Mouse (Mus musculus): ENCODE data around the gene Mad2l2. TPM values are rescaled to one million over a fixed set of nuclear protein-coding genes. Genes with fewer than 3 reads are reported as not detected.
A peak's percentile ranks its signal among the peaks of the same experiment; 100 is the strongest.

Mad2l2 gene
- 96.6 and 107 TPM in 2 replicates for polyA plus RNA-seq (2015; fragmentation: Nextera tagmentation; extraction: Ambion mirVana)

- ATAC-seq, result no peak; the same call in 1 of the 2 replicates
- Histone ChIP-seq H3K27me3 (peaks cover 4% of the 10 kb centered on the region; the same call in 1 of the 2 replicates), H3K9ac (peak within 1 kb of the TSS; percentile 98), H3K27ac (peak within 1 kb of the TSS; percentile 97), H3K9me3 (replicated peaks) (no peaks in the 10 kb centered on the region), H3K36me3 (ENCODE audit: poor library complexity, severe bottlenecking) (0 out of 2 replicates have a peak, but pooled peaks cover 3% of the 10 kb centered on the region), H3K4me1 (peaks cover 61% of the 10 kb centered on the region), H3K4me2 (peak within 1 kb of the TSS; percentile 79), H3K4me3 (peak within 1 kb of the TSS; percentile 74)
- WGBS, result under 1% methylated on average over 18 of the region's 18 CpGs
These were observed at the start of gene Mad2l2 for GRCm38 (mm10) chr4:148130133-148130532. TSS of gene Mad2l2 (plus strand) at chr4:148130384.

DNA sequence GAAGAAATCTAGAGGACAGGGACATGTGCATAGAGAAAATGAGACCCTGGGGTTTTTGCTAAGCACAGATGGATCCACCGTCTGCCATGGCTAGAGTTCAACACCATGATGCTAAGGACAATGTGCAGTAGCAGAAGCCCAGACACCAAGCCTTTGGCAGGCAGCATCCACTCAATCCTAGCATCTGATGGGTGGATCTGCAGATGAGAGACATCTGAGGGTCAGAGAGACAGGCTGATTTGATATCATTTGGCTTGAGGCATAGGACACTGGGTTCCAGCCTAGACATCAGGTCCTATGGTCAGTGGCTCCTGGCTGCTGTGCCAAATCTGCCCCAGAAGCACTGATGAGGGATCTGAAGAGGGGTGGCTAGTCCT, 49.6 kb upstream of the Mad2l2 start:
- no peak overlapping the region for H3K4me2 ChIP-seq
- H3K9me3 ChIP-seq (replicated peaks), result no peaks in the 10 kb centered on the region
- H3K4me1 ChIP-seq, result no peaks in the 10 kb centered on the region
- no peak for ATAC-seq
- peaks cover 8% of the 10 kb centered on the region; the same call in 1 of the 2 replicates for H3K36me3 ChIP-seq (ENCODE audit: poor library complexity, severe bottlenecking)
- WGBS, result 86% methylated on average over 1 of the region's 1 CpGs
- no peak overlapping the region for H3K4me3 ChIP-seq
- H3K27ac ChIP-seq, result no peak overlapping the region
- H3K9ac ChIP-seq, result no peak overlapping the region
- no peaks in the 10 kb centered on the region for H3K27me3 ChIP-seq

- H3K4me3 ChIP-seq, result no peak overlapping the region
- H3K4me2 ChIP-seq, result no peak overlapping the region
- 96% methylated on average over 10 of the region's 10 CpGs for WGBS
- H3K9me3 ChIP-seq (replicated peaks), result no peaks in the 10 kb centered on the region
- H3K27ac ChIP-seq, result no peak overlapping the region
- H3K9ac ChIP-seq, result no peak overlapping the region
- ATAC-seq, result no peak
- H3K27me3 ChIP-seq, result no peaks in the 10 kb centered on the region
- H3K4me1 ChIP-seq, result no peaks in the 10 kb centered on the region
- peaks cover 8% of the 10 kb centered on the region; the same call in 1 of the 2 replicates for H3K36me3 ChIP-seq (ENCODE audit: poor library complexity, severe bottlenecking)
These were observed 49.0 kb upstream of the Mad2l2 start for GRCm38 (mm10) chr4:148081201-148081600.

DNA sequence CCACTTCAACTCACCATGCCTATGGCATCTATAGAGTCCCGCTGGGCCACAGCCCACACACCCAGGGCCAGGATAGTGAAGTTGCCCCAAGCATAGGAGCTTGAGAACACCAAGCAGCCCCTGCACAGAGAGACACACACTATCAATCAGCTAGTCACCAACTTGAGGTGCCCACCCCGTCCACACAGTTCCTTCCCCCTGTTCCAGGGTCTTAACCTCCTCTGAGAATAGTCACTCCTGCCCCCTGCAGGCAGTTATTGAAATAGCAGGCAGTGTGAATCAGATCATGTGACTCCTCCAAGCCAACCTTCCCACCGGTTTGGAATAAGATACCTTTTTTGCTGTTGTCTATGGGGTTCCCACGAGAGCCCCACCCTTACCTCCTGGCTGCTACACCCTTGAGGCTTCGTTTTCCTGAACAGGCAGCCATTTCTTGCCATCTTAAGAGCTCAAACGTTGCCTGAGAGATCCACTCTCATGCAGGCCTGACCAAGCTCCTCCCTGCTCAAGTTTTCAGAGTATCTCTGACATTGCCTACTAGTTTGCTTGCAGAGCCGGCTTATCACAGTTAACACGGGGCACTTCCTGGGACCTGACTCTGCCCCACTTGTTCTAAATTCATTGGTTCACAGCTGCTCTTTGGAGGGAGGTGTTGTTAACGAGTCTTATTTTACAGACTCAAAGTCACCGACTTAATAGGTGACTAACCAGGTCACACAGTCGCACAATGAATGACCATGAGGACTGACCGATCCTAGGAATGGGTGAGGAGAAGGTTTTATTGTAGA, 47.7 kb upstream of the Mad2l2 start:
- H3K9ac ChIP-seq, result no peak overlapping the region
- no peaks in the 10 kb centered on the region for H3K27me3 ChIP-seq
- WGBS, result 53% methylated on average over 12 of the region's 12 CpGs
- no peak overlapping the region for H3K27ac ChIP-seq
- H3K36me3 ChIP-seq (ENCODE audit: poor library complexity, severe bottlenecking), result peaks cover 8% of the 10 kb centered on the region; the same call in 1 of the 2 replicates
- peak; percentile 37; the same call in 1 of the 2 replicates for ATAC-seq
- H3K4me3 ChIP-seq, result no peak overlapping the region
- peaks cover 9% of the 10 kb centered on the region for H3K4me1 ChIP-seq
- H3K9me3 ChIP-seq (replicated peaks), result no peaks in the 10 kb centered on the region
- H3K4me2 ChIP-seq, result no peak overlapping the region

DNA sequence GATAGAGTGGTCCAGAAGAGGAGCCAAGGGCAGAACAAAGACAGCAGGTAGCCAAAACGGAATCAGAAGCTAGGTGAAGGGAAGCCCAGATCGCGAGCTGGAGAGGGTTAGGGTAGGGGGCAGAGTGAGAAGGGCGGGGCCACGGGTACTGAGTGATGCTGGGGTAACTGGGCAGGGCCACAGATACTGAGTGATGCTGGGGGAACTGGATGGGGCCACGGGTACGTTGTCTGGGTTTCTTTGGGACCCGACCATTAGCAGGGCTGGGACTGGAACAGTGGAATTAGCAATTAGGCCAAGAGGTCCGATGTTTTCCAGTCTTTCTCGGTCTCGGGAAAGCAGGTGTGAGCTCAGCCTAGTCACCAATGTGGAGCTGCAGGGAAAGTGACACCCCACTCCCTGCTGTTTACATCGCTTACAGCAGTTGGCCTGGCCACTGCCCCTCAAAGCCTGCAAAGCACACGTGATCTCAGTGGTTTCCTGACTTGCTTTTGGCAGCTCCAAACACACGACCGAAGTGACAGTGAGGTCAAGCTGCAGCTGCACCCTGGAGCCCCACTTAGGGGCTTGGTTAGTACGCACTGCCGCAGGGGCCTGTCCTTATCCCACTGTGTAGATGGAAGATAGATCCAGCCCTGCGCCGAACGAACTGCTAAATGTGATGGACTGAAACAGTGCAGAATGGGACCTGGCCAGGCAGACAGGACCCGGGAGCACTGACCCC, 46.8 kb upstream of the Mad2l2 start:
- H3K4me2 ChIP-seq, result no peak overlapping the region
- H3K36me3 ChIP-seq (ENCODE audit: poor library complexity, severe bottlenecking), result peaks cover 8% of the 10 kb centered on the region; the same call in 1 of the 2 replicates
- H3K4me3 ChIP-seq, result no peak overlapping the region
- 65% methylated on average over 21 of the region's 21 CpGs for whole genome bisulfite sequencing
- ATAC-seq, result no peak
- peaks cover 18% of the 10 kb centered on the region for H3K4me1 ChIP-seq
- no peak overlapping the region for H3K9ac ChIP-seq
- H3K27ac ChIP-seq, result no peak overlapping the region
- no peaks in the 10 kb centered on the region for H3K27me3 ChIP-seq
- H3K9me3 ChIP-seq (replicated peaks), result no peaks in the 10 kb centered on the region

- 16% methylated on average over 7 of the region's 8 CpGs for WGBS
- peaks cover 23% of the 10 kb centered on the region for H3K4me1 ChIP-seq
These were observed 45.9 kb upstream of the Mad2l2 start for GRCm38 (mm10) chr4:148084261-148084714.

GRCm38 (mm10) chr4:148085131-148085906, 44.9 kb upstream of the Mad2l2 start:
- Histone ChIP-seq H3K4me3 (no peak overlapping the region), H3K9me3 (replicated peaks) (no peaks in the 10 kb centered on the region), H3K9ac (0 out of 2 replicates have a peak overlapping the region, but pooled peaks have one; percentile 40), H3K27ac (no peak overlapping the region), H3K27me3 (no peaks in the 10 kb centered on the region), H3K4me2 (no peak overlapping the region), H3K4me1 (peaks cover 23% of the 10 kb centered on the region), H3K36me3 (ENCODE audit: poor library complexity, severe bottlenecking) (peaks cover 5% of the 10 kb centered on the region; the same call in 1 of the 2 replicates)
- ATAC-seq, result no peak
- 50% methylated on average over 10 of the region's 10 CpGs for WGBS

More at GRCm38 (mm10) chr4:148084261-148084714, 45.9 kb upstream of the Mad2l2 start:
- no peaks in the 10 kb centered on the region for H3K9me3 ChIP-seq (replicated peaks)
- no peak overlapping the region for H3K4me3 ChIP-seq
- no peak overlapping the region for H3K9ac ChIP-seq
- H3K27ac ChIP-seq, result no peak overlapping the region
- H3K27me3 ChIP-seq, result no peaks in the 10 kb centered on the region
- H3K36me3 ChIP-seq (ENCODE audit: poor library complexity, severe bottlenecking), result peaks cover 8% of the 10 kb centered on the region; the same call in 1 of the 2 replicates
- no peak for ATAC-seq
- no peak overlapping the region for H3K4me2 ChIP-seq

- no peak overlapping the region for H3K4me3 ChIP-seq
- H3K36me3 ChIP-seq (ENCODE audit: poor library complexity, severe bottlenecking), result no peaks in the 10 kb centered on the region; the same call in 1 of the 2 replicates
- no peak for ATAC-seq
- no peak overlapping the region for H3K9ac ChIP-seq
- H3K4me2 ChIP-seq, result no peak overlapping the region
- no peaks in the 10 kb centered on the region for H3K9me3 ChIP-seq (replicated peaks)
- no peaks in the 10 kb centered on the region for H3K27me3 ChIP-seq
- 82% methylated on average over 3 of the region's 3 CpGs for WGBS
- H3K27ac ChIP-seq, result no peak overlapping the region
- peaks cover 23% of the 10 kb centered on the region for H3K4me1 ChIP-seq
These were observed 44.3 kb upstream of the Mad2l2 start for GRCm38 (mm10) chr4:148085907-148086305.

DNA sequence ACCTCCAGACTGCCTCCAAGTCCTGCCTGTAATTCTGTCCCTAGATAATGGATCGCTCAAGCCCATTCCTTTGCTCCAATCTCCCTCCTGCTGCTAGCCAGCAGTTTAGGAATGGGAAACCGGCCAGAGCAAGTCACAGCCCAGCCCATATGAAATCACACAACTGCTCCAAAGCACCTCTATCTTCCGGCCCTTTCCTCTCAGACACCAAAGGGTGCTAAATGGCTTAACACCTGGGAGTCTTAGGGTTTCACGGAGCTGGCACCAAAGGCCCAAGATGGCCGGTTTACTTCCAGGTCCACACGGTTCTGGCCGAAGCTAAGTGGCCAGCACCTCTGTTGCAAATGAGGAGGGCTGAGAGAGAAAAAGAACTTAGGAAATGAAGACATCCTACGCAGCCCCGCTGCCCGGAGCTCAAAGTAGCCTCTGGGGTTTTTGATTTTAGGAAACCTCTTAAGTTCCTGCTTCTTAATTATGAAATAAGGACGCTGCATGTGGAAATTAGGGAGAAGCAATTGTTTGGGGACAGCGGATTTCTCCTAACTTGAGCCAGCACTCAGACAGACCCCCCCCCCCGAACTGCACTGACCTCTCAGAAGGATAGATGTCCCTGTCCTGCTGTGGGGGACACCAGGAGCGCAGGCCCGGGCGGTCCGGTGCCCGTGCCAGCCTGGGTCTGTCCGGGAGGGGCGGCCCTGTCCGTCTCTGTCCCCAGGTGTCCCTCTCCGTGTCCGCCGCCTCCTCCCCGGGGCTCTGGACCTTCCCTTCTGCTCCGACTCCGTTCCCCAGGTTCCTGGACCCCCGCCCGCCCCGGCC, 42.9 kb upstream of the Mad2l2 start:
- Histone ChIP-seq H3K4me1 (peaks cover 23% of the 10 kb centered on the region), H3K4me3 (peak overlapping the region; percentile 53), H3K27ac (no peak overlapping the region), H3K4me2 (peak overlapping the region; percentile 65), H3K9me3 (replicated peaks) (no peaks in the 10 kb centered on the region), H3K36me3 (ENCODE audit: poor library complexity, severe bottlenecking) (no peaks in the 10 kb centered on the region), H3K27me3 (no peaks in the 10 kb centered on the region), H3K9ac (peak overlapping the region; percentile 69)
- 2% methylated on average over 30 of the region's 30 CpGs for WGBS
- no peak; the same call in none of the 2 replicates for ATAC-seq

- Histone ChIP-seq H3K9me3 (replicated peaks) (no peaks in the 10 kb centered on the region), H3K4me2 (peak within 1 kb of the TSS; percentile 65), H3K36me3 (ENCODE audit: poor library complexity, severe bottlenecking) (no peaks in the 10 kb centered on the region), H3K4me1 (peaks cover 23% of the 10 kb centered on the region), H3K27me3 (no peaks in the 10 kb centered on the region), H3K9ac (peak within 1 kb of the TSS; percentile 69), H3K27ac (peak within 1 kb of the TSS; percentile 52; the same call in 1 of the 2 replicates), H3K4me3 (peak within 1 kb of the TSS; percentile 53)
- peak; percentile 95 for ATAC-seq
- WGBS, result 5% methylated on average over 34 of the region's 34 CpGs
These were observed 42.2 kb upstream of the Mad2l2 start, which contains the start of gene Agtrap for GRCm38 (mm10) chr4:148087907-148088527. TSS of gene Agtrap (minus strand) at chr4:148088031.

Measured in forebrain, embryonic 13.5 days (tissue).